Mouse (Mus musculus) liver, embryonic 15.5 days (tissue): ENCODE data around the gene Gypa. TPM values are rescaled to one million over a fixed set of nuclear protein-coding genes. Genes with fewer than 3 reads are reported as not detected.
A peak's percentile ranks its signal among the peaks of the same experiment; 100 is the strongest.

ENCODE experiments used
- ATAC-seq: fragments of 200-750 bp; cut with Nextera tagmentation; 2 replicates; pipeline ENCODE4 v1.8.0; 2017; ENCODE audit warnings: moderate number of reproducible peaks, mild to moderate bottlenecking, moderate library complexity; ENCODE audit not compliant: insufficient read depth
- H3K27ac ChIP-seq: fragments of 300-500 bp; sonication (generic); replicated peaks from 2 replicates; pipeline ENCODE4 v1.5.1; 2015; ENCODE audit warnings: mild to moderate bottlenecking, inconsistent platforms
- H3K27me3 ChIP-seq: fragments of 300-500 bp; sonication (generic); 2 replicates; pipeline ENCODE4 v1.6.1; 2015; ENCODE audit warnings: mild to moderate bottlenecking, inconsistent platforms
- H3K36me3 ChIP-seq: fragments of 300-500 bp; sonication (generic); replicated peaks from 2 replicates; pipeline ENCODE4 v1.6.1; 2015; ENCODE audit warnings: moderate library complexity, mild to moderate bottlenecking, inconsistent platforms
- H3K4me1 ChIP-seq: fragments of 300-500 bp; sonication (generic); replicated peaks from 2 replicates; pipeline ENCODE4 v1.6.1; 2015; ENCODE audit warnings: inconsistent platforms
- H3K4me2 ChIP-seq: fragments of 300-500 bp; sonication (generic); 2 replicates; pipeline ENCODE4 v1.6.1; 2015; ENCODE audit warnings: moderate library complexity, mild to moderate bottlenecking, inconsistent platforms
- H3K4me3 ChIP-seq: fragments of 300-500 bp; sonication (generic); replicated peaks from 2 replicates; pipeline ENCODE4 v1.5.1; 2015; ENCODE audit warnings: mild to moderate bottlenecking, inconsistent platforms
- H3K9ac ChIP-seq: fragments of 300-500 bp; sonication (generic); 2 replicates; pipeline ENCODE4 v1.6.1; 2015; ENCODE audit warnings: moderate library complexity, mild to moderate bottlenecking, inconsistent platforms
- H3K9me3 ChIP-seq: fragments of 300-500 bp; sonication (generic); replicated peaks from 2 replicates; pipeline ENCODE4 v1.6.1; 2016; ENCODE audit warnings: inconsistent platforms
- WGBS: fragments of 180-500 bp; shearing (Covaris S2); methylation state at CpG from one replicate; pipeline ENCODE4 v1.1.7; 2015; ENCODE audit warnings: mixed read lengths; ENCODE audit not compliant: insufficient replicate concordance; 5-methylcytosine and 5-hydroxymethylcytosine counted together
- polyA plus RNA-seq: library from polyadenylated mRNA; unstranded; fragments of >200 nt; fragmentation: Nextera tagmentation; extraction: Ambion mirVana; gene quantifications from 2 replicates; pipeline ENCODE4 v1.2.1, GENCODE M21; 2015

Gypa gene
- polyA plus RNA-seq, 1 experiment from 2014 or later = 715 TPM

GRCm38 (mm10) chr8:80491562-80491961 is 2.0 kb upstream of the Gypa start:
- H3K4me2 ChIP-seq = no peak overlapping the region
- no peak overlapping the region for H3K4me3 ChIP-seq
- no peak overlapping the region for H3K9ac ChIP-seq
- H3K27me3 ChIP-seq = peaks cover 2% of the 10 kb centered on the region; the same call in 1 of the 2 replicates
- H3K4me1 ChIP-seq = peaks cover 12% of the 10 kb centered on the region
- 35% methylated on average over 1 of the region's 1 CpGs for WGBS
- H3K36me3 ChIP-seq = peaks cover 12% of the 10 kb centered on the region
- no peak overlapping the region for H3K27ac ChIP-seq
- H3K9me3 ChIP-seq = no peaks in the 10 kb centered on the region
- ATAC-seq = no peak

GRCm38 (mm10) chr8:80492987-80493441 is 567 bp upstream of the Gypa start:
- peak overlapping the region; percentile 97 for H3K27ac ChIP-seq
- H3K4me1 ChIP-seq = peaks cover 12% of the 10 kb centered on the region
- under 1% methylated on average over 16 of the region's 16 CpGs for WGBS
- peak; percentile 40 for ATAC-seq
- H3K9me3 ChIP-seq = no peaks in the 10 kb centered on the region
- H3K4me3 ChIP-seq = peak overlapping the region; percentile 66
- peaks cover 26% of the 10 kb centered on the region for H3K36me3 ChIP-seq
- no peaks in the 10 kb centered on the region for H3K27me3 ChIP-seq
- peak overlapping the region; percentile 83 for H3K9ac ChIP-seq
- H3K4me2 ChIP-seq = peak overlapping the region; percentile 87

GRCm38 (mm10) chr8:80494346-80494660 is 722 bp downstream of the Gypa start:
- H3K9me3 ChIP-seq = no peaks in the 10 kb centered on the region
- H3K9ac ChIP-seq = peak overlapping the region; percentile 68
- no peak for ATAC-seq
- peaks cover 14% of the 10 kb centered on the region for H3K4me1 ChIP-seq
- WGBS = 27% methylated on average over 2 of the region's 2 CpGs
- peaks cover 39% of the 10 kb centered on the region for H3K36me3 ChIP-seq
- H3K27me3 ChIP-seq = no peaks in the 10 kb centered on the region
- no peak overlapping the region for H3K4me2 ChIP-seq
- H3K27ac ChIP-seq = peak overlapping the region; percentile 97
- H3K4me3 ChIP-seq = peak overlapping the region; percentile 66

GRCm38 (mm10) chr8:80494819-80495218 is 1.2 kb downstream of the Gypa start:
- 31% methylated on average over 5 of the region's 5 CpGs for WGBS
- H3K9me3 ChIP-seq = no peaks in the 10 kb centered on the region
- peak overlapping the region; percentile 79 for H3K9ac ChIP-seq
- H3K4me2 ChIP-seq = peak overlapping the region; percentile 39; the same call in 1 of the 2 replicates
- 0 out of 2 replicates have a peak, but pooled peaks have one; percentile 4 for ATAC-seq
- H3K4me1 ChIP-seq = peaks cover 16% of the 10 kb centered on the region
- peaks cover 42% of the 10 kb centered on the region for H3K36me3 ChIP-seq
- H3K4me3 ChIP-seq = peak overlapping the region; percentile 71
- peak overlapping the region; percentile 93 for H3K27ac ChIP-seq
- no peaks in the 10 kb centered on the region for H3K27me3 ChIP-seq

- ATAC-seq = no peak
- Histone ChIP-seq H3K4me1 (peaks cover 17% of the 10 kb centered on the region), H3K27me3 (no peaks in the 10 kb centered on the region), H3K27ac (peak overlapping the region; percentile 93), H3K9ac (peak overlapping the region; percentile 66), H3K4me2 (peak overlapping the region; percentile 68), H3K36me3 (peaks cover 43% of the 10 kb centered on the region), H3K9me3 (no peaks in the 10 kb centered on the region), H3K4me3 (peak overlapping the region; percentile 71)
- 57% methylated on average over 6 of the region's 6 CpGs for WGBS
These were observed 1.9 kb downstream of the Gypa start for GRCm38 (mm10) chr8:80495527-80495926.

- H3K4me2 ChIP-seq = peak overlapping the region; percentile 68
- no peak for ATAC-seq
- H3K9ac ChIP-seq = peak overlapping the region; percentile 66
- WGBS = 18% methylated on average over 4 of the region's 4 CpGs
- H3K27me3 ChIP-seq = no peaks in the 10 kb centered on the region
- H3K4me1 ChIP-seq = peaks cover 28% of the 10 kb centered on the region
- H3K4me3 ChIP-seq = peak overlapping the region; percentile 71
- H3K27ac ChIP-seq = peak overlapping the region; percentile 93
- H3K36me3 ChIP-seq = peaks cover 61% of the 10 kb centered on the region
- no peaks in the 10 kb centered on the region for H3K9me3 ChIP-seq
These were observed 3.7 kb downstream of the Gypa start for GRCm38 (mm10) chr8:80497323-80497722.

- WGBS = 18% methylated on average over 2 of the region's 2 CpGs
- Histone ChIP-seq H3K36me3 (peaks cover 89% of the 10 kb centered on the region), H3K27ac (peak overlapping the region; percentile 93), H3K27me3 (no peaks in the 10 kb centered on the region), H3K9ac (peak overlapping the region; percentile 66), H3K4me1 (peaks cover 41% of the 10 kb centered on the region), H3K4me2 (peak overlapping the region; percentile 68), H3K4me3 (peak overlapping the region; percentile 71), H3K9me3 (no peaks in the 10 kb centered on the region)
- peak; percentile 92 for ATAC-seq
These were observed 6.7 kb downstream of the Gypa start for GRCm38 (mm10) chr8:80500244-80500643.

- 17% methylated on average over 3 of the region's 3 CpGs for WGBS
- no peaks in the 10 kb centered on the region for H3K9me3 ChIP-seq
- H3K27ac ChIP-seq = peak overlapping the region; percentile 93
- H3K27me3 ChIP-seq = no peaks in the 10 kb centered on the region
- peak; percentile 37 for ATAC-seq
- H3K36me3 ChIP-seq = peaks cover 90% of the 10 kb centered on the region
- H3K4me1 ChIP-seq = peaks cover 42% of the 10 kb centered on the region
- H3K4me2 ChIP-seq = peak overlapping the region; percentile 68
- H3K4me3 ChIP-seq = peak overlapping the region; percentile 71
- H3K9ac ChIP-seq = peak overlapping the region; percentile 51
These were observed 7.2 kb downstream of the Gypa start for GRCm38 (mm10) chr8:80500773-80501172.

GRCm38 (mm10) chr8:80501283-80501682 is 7.7 kb downstream of the Gypa start:
- peak overlapping the region; percentile 68 for H3K4me2 ChIP-seq
- peak overlapping the region; percentile 51 for H3K9ac ChIP-seq
- no peaks in the 10 kb centered on the region for H3K9me3 ChIP-seq
- peaks cover 42% of the 10 kb centered on the region for H3K4me1 ChIP-seq
- H3K36me3 ChIP-seq = peaks cover 89% of the 10 kb centered on the region
- peak; percentile 78 for ATAC-seq
- 19% methylated on average over 6 of the region's 6 CpGs for WGBS
- H3K27me3 ChIP-seq = no peaks in the 10 kb centered on the region
- H3K4me3 ChIP-seq = peak overlapping the region; percentile 71
- peak overlapping the region; percentile 93 for H3K27ac ChIP-seq

GRCm38 (mm10) chr8:80526382-80527355 is 33.1 kb downstream of the Gypa start:
- H3K4me1 ChIP-seq = peaks cover 7% of the 10 kb centered on the region
- no peak overlapping the region for H3K9ac ChIP-seq
- no peaks in the 10 kb centered on the region for H3K27me3 ChIP-seq
- H3K4me2 ChIP-seq = no peak overlapping the region
- no peak for ATAC-seq
- H3K36me3 ChIP-seq = no peaks in the 10 kb centered on the region
- 70% methylated on average over 5 of the region's 5 CpGs for WGBS
- H3K27ac ChIP-seq = no peak overlapping the region
- no peaks in the 10 kb centered on the region for H3K9me3 ChIP-seq
- H3K4me3 ChIP-seq = no peak overlapping the region

- H3K4me3 ChIP-seq = no peak overlapping the region
- 74% methylated on average over 3 of the region's 3 CpGs for WGBS
- no peaks in the 10 kb centered on the region for H3K9me3 ChIP-seq
These were observed 48.3 kb downstream of the Gypa start for GRCm38 (mm10) chr8:80541836-80542235.

More at GRCm38 (mm10) chr8:80541836-80542235, 48.3 kb downstream of the Gypa start:
- Histone ChIP-seq H3K9ac (no peak overlapping the region), H3K36me3 (no peaks in the 10 kb centered on the region), H3K27ac (no peak overlapping the region), H3K27me3 (no peaks in the 10 kb centered on the region), H3K4me1 (no peaks in the 10 kb centered on the region), H3K4me2 (no peak overlapping the region)
- ATAC-seq = no peak
